Mouse (Mus musculus): ENCODE data around the gene Thy1.

- TF ChIP-seq CTCF (IDR thresholded peaks at IDR 0.05; ENCODE audit: low read depth), result no peak
- no peak for TF ChIP-seq EP300 (IDR thresholded peaks at IDR 0.05; ENCODE audit: low read depth)
Observed at GRCm38 (mm10) chr9:43998851-43999250, 44.3 kb upstream of the Thy1 start.
